Mouse (Mus musculus) cerebellum, postnatal 14 days (tissue): ENCODE results near the gene Rad51c.
"Not testable (repeated sequence)": the region's sequence is repeated elsewhere in the genome, so short reads cannot be mapped to it uniquely, and the experiment has no call there.

ENCODE experiments used
- DNase-seq, 2 experiments: peaks; one replicate each; pipeline ENCODE4 v3.0.0; 2021; ENCODE audit warnings: mixed read lengths in 2 of 2

Gene Rad51c

DNA sequence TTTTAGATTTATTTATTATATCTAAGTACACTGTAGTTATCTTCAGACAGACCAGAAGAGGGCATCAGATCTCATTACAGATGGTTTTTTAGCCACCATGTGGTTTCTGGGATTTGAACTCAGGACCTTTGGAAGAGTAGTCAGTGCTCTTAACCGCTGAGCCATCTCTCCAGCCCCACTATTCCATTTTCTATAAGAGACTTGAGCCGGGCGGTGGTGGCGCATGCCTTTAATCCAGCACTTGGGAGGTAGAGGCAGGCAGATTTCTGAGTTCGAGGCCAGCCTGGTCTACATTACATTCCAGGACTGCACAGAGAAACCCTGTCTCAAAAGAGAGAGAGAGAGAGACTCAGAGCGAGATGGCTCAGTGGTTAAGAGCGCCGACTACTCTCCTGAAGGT lies 27.1 kb upstream of the Rad51c start:
- DNase-seq = not testable (repeated sequence)

DNA sequence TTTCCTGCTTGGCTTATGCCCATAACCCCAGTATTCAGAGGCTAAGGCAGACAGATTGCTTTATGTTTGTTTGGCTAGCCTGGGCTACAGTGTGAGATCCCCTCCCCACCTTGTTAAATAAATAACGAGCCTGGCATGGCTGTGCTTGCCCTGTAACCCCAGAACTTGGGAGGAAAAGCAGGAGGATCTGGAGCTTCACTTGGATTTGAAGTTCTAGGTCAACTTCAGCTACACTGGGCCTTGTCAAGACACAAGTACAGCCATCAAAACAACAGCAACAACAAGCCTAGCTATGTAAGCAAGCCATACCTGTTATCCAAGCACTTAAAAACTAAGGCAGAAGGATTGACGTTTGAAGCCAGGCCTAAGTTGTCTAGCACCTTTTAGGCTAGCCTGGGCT lies 25.6 kb upstream of the Rad51c start:
- DNase-seq = no peak

DNA sequence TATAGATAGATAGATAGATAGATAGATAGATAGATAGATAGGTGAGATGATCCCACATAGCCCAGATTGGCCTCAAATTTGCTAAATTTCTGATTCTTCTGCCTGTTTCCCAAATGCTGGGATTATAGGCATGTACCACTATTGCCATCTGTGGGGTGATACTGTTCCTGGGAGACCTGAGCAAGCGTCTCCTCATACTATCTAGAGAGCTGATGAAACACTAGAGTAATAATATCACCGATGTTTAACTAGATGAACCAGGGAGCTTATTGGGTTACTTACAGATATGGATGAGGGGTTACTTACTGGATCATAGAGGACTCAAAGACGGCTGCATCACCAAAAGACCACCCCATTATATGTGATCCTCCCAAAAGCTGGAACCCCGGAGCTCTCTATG lies 24.6 kb upstream of the Rad51c start:
- DNase-seq = no peak

DNA sequence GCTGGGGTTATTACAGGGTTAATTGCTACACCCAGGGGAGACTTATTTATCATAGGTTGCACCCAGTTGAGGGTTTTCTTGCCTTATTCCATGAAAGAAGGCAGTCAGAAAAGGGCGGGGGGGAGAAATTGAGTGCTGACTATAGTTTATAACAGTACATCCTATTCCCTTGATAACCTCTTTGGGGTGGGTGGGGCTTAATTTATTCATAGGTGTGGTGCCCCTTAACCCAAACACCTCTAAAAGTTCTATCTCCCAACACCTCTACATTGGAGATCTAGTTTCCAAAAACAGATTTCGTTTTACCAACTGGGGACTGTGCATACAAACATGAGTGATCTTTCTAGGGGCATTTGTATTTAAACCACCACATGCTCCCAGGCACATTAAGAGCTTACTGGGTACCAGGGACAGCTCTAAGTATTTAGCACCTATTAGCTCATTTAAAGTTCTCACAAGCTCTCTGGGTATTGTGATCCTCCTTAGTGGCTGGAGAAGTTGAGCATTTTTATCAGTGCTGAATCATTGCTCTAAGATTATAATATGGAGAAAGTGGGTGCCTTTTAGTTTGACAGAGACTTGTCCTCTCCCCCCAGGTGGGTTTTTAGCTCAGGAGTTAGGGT lies 23.4 kb upstream of the Rad51c start:
- DNase-seq = no peak

DNA sequence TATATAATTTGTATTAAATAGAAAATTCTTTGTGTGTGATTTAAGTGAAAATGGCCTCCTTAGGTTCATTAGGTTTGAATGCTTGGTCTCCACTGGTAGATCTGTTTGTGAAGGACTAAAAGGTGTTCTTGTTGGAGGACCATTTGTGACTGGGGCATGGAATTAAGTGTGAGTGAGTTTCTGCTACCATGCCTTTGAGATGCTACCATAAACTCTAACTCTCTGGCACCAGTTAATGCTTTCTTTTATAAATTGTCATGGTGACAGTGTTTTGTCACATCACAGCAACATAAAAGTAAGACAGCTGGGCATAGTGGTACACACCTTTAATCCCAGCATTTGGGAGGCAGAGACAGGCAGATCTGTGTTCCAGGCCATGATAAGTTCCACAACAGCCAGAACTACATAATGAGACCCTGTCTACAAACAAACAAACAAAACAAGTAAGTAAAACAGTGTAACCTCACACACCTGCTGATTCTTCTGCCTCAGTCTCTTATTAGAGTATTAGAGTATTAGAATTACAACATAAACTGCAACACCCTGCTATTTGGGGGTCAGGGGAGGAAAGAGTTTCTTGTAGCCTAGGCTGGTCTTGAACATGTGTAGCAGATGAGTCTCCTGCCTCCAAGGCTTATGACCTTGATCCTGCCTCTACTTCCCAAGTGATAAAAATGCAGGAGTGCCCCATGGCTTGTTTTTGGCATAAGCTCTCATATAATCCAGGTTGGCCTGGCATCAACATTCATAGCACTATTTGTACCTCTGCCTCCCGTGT lies 22.7 kb upstream of the Rad51c start:
- no peak for DNase-seq

DNA sequence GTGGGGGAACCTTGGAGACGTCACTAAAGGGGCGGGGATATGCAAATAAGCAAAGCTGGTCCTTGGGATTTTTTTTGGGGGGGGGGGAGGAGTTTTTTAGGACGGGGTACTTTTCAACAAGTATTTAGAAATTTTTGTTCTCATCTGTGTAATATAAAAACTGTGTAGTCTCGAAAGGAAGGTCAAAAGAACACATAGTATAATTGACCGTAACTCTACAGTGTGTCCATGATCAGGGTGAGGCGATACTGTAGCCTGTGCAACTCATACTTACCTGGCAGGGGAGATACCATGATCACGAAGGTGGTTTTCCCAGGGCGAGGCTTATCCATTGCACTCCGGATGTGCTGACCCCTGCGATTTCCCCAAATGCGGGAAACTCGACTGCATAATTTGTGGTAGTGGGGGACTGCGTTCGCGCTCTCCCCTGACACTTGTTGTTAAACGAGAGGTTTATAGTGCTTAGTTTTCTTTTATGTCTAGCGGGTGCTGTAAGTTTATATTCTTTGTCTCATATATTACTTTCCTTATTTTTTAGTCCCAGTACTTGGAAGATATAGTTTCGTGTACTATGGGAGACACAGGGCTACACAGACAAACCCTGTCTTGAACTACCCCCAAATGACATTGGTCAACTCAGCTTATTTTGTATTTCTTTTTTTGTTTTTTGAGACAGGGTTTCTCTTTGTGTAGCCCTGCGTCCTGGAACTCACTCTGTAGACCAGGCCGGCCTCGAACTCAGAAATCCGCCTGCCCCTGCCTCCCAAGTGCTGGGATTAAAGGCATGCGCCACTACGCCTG lies 21.9 kb upstream of the Rad51c start:
- peak; percentile 85 to 87 for DNase-seq

DNA sequence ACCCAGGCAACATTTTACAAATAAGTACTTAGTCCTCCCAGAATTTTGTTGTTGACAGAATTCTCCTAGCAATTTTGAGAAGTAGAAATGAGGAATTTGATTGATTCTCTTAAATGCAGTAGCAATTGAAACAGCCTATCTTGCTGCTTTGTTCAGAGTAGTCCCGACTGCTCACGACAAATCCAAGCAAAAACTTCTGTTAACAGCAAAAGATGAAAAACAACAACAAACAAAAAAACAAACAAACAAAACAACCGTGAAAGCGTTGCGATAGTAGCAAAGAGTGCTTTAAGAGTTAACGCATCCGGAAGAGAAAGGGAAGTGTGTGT lies 21.3 kb upstream of the Rad51c start:
- DNase-seq = no peak

DNA sequence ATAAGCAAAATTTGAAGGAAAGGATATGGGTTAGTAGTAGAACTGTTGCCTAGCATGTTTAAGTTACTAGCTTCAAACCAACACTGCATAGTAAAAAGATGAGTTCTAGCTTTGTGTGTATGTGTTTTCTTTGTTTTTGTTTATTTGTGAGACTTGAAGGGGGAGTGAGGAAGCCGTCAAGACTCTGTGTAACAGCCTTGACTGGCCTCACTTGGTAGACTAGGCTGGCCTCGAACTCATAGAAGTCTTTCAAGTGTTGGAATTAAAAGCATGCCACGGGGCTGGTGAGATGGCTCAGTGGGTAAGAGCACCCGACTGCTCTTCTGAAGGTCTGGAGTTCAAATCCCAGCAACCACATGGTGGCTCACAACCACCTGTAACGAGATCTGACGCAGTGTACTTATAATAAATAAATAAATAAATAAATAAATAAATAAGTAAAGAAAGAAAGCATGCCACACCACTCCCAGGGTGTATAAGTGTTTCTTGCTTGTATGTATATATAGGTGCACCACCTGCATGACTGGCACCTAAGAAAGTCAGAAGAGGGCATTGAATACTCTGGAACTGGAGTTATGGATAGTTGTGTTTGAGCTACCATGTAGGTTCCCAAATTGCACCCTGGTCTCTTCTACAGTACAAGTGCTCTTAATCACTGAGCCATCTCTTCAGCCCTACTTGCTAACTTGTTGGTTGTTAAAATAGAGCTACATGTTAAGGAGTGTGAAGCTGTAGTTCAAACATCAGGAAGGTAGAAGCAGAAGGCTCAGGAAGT lies 19.0 kb upstream of the Rad51c start:
- no peak for DNase-seq

DNA sequence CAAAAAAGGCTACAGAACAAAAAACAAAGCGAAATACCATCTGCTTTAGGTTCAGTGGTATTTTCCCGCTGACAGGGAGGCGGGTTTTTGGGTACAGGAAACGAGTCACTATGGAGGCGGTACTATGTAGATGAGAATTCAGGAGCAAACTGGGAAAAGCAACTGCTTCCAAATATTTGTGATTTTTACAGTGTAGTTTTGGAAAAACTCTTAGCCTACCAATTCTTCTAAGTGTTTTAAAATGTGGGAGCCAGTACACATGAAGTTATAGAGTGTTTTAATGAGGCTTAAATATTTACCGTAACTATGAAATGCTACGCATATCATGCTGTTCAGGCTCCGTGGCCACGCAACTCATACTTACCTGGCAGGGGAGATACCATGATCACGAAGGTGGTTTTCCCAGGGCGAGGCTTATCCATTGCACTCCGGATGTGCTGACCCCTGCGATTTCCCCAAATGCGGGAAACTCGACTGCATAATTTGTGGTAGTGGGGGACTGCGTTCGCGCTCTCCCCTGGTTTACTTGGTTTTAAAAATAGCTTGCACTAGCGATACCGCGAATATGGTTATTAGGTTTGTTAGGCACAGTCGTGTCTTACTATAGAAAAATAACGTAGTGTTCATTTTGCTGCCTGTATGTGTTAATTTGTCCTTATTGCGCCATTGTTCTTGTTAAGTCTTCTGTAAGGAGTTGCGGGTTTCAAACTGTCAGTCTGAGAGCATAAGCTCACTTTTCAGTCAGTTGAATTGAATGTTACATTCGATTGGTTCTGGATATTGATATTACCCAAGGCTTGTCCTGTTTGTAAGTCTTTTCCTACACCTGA lies 18.0 kb upstream of the Rad51c start:
- peak; percentile 86 to 89 for DNase-seq

DNA sequence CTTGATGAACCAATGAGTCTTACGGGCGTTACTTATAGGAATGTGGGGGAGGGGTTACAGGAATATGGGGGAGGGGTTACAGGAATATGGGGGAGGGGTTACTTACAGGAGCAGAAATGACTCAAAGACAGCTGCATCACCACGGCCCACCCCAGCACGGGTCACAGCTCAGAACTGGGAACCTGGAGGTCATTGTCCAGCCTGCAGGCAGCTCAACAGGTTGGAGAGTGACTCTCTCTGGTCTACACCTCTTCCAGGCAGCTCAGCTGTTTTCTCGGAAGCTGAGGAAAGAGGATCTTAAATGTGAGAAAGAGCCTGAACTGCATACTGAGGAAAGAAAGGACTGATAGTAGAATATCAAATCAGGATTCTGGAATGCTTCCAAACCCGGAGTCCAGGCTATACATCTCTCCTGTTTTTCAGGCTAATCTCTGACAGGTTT lies 17.0 kb upstream of the Rad51c start:
- peak; percentile 33 to 34 for DNase-seq

DNA sequence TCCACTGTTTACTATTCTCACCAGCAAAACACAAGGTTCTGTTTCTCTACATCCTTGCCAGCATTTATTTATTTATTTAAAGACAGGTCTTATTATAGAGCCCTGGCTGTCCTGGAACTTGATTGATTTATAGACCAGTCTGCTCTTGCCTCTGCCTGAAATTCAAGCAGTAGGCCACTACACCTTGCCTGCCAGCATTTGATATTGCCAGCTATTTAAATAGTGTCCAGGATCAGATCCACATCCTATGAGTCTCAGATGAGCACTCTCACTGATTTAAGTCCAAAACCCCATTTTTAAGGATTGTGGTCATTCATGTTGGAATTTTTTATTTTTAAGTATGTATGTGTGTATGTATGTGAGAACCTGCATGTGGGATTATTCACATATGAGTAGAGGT lies 16.1 kb upstream of the Rad51c start:
- no peak for DNase-seq

DNA sequence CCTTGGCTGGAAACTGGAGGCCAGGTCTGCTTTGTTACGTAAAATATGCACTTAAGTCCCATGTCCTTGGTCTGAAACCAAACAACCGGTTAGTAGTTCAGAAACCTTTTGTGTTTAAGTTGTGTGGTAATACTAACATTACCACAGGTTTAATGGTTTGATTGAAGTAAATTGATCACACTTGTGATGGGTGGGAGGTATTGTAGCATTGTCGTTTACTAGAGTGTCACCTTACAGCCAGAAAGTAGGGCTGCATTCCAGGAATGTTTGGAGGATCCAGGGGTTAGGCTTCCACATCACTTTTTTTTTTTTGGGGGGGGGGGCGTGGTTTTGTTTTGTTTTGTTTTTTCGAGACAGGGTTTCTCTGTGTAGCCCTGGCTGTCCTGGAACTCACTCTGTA lies 11.4 kb upstream of the Rad51c start:
- no peak for DNase-seq

DNA sequence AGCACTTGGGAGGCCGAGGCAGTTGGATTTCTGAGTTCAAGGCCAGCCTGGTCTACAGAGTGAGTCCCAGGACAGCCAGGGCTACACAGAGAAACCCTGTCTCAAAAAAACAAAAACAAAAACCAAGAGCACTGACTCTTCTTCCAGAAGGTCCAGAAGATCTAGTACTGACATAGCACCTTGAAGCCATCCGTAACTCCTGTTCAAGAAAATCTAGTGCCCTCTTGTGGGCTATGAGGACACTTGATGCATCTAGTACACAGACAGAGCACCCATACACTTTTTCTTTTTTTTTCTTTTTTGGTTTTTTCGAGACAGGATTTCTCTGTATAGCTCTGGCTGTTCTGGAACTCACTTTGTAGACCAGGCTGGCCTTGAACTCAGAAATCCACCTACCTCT lies 8.7 kb upstream of the Rad51c start:
- not testable (repeated sequence) for DNase-seq

DNA sequence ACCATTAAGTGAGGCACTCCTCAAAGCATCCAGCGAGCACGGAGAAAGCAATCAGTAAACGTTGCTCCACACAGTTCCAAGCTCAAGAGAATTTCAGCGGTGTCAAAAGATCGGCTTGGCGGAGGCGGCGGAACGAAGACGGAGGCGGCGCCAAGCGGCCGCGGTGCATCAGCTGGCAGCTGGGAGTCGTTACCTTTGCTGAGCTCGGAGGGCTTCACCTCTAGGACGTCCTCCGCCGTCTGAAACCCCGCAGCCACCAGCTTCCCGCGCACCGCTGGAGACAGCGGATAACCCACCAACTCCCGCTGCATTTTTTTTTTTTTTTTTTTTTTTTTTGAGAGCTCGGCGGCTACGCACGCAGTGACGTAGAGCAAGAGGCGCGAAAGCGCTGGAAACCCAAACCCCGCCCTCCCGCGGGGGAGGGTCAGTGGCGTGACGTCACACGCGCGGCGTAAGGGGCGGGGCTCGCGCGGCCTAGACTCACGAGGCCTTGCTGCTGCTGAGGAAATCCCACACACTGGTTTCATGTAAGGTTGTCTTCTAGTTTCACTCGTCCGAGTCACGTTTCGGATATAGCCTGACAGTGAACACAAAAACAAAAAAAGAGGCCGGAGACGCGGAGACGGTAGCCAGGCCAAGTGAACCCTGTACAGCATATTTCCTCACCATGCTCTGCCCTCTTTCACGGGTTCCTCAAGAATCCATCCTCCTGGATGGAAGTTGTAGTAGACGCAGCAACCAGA lies 472 bp downstream of the Rad51c start:
- DNase-seq = peak; percentile 99

DNA sequence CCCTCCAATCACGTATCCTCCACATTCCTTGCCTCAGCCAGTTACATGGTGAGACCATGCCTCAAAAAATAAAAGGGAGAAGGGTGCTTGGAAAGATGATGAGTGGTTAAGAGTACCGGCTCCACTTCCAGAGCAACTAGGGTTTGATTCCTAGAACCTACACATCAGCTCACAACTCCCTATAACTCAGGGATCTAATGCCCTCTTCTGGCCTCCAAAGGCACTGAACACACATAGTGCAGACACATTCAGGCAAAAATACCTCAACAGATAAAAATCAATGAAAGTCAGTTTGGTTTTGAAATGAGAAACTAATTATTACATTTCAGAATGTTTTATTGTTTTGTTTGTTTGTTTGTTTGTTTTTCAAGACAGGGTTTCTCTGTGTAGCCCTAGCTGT lies 6.4 kb downstream of the Rad51c start:
- DNase-seq = no peak

DNA sequence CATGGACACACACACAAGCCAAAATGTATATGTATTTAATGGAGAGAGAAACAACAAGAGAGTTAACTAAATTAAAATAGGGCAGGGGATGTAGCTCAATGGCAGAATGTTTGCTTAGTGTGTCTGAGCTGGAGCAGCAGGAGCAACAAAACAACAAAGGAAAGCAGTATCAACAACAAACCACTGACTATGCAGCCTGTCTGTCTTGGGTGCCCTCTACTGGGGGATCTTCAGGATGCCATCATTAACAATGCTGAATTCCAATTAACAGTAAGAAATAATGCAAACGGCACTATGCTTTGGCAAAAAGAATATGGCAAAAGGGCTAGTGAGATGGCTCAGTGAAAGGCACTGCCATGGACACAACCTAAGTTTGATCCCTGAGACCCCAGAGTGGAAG lies 10.9 kb downstream of the Rad51c start:
- DNase-seq = peak; percentile 68 to 69

DNA sequence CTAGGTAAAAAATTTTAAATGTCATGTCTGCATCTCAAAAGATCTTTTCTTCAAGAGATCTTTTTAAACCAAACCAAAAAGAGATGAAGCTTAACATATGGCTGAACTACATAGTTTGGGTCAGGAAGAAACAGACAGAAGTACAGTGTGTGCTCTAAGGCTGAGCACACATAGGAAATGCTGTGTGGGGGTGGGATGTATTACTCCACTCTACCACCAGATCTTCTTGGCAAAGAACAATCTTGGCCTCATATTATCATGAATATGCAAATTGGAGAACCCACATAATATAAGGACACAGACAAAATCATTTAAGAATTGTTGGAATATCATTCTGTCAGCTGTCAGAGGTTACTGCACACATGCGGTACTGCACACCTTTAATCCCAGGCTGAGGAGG lies 19.1 kb downstream of the Rad51c start:
- DNase-seq = no peak

DNA sequence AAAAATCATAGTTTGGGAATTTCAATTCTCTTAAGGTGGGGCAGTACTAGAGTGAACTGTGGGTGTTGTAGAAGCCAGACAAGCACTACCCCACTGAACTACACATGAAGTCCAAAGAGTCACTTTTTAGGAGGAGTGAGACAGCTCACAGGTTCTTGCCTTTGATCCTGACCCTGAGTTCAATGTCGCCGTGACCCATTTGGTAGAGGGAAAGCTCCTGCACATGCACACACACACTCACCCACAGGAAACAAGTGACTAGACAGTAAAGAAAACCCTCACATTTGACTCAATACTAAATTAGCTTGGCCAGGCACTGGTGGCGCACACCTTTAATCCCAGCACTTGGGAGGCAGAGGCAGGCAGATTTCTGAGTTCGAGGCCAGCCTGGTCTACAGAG lies 20.2 kb downstream of the Rad51c start:
- no peak for DNase-seq

DNA sequence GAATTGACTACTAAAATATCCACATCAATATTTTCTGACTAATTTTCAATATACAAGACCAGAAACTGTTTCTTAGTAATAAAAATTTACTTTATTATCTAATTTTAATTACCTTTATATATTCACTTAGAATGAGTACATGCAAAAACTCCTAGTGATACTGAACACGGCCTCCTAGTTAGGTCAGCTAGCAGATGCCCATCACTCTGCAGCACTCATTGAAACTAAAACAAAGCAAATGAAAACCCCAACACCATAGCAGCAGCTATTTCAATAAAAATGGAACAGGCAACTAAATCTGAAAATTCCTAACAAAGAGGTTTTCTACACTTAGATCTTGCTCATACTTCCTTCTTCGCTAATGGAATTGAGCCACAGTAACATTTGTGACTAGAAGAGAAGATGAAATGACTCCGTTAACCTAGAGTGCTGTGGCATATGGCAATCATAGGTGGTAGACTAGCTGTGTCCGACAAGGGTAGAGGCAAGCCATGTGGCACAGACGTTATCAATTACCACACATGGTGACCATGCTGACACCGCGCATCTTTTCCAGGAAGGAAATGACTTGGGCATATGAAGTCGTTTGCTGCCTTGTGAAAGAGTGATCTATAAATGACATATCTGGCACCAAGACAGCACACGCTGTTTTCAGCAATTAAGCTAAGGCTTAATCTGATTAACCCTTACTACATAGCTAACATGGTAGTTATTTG lies 36.7 kb downstream of the Rad51c start:
- peak; percentile 70 to 75 for DNase-seq

DNA sequence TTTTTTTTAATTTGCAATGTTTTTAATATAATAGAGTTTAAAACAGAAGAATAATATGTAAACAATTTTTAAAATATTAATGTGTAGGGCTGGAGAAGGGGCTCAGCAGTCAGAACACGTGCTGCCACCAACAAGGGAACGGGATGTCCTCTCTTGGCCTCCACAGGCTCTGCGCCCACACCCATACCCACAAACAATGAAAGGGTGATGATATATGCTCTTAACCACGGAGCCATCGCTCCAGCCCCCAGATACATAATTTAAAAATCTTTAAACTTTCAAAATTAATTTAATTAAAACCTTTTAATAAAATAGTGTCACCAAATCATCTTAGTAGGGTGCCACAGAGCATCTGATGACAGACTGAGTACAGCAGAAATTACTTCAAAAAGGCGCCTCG lies 37.7 kb downstream of the Rad51c start:
- DNase-seq = no peak

DNA sequence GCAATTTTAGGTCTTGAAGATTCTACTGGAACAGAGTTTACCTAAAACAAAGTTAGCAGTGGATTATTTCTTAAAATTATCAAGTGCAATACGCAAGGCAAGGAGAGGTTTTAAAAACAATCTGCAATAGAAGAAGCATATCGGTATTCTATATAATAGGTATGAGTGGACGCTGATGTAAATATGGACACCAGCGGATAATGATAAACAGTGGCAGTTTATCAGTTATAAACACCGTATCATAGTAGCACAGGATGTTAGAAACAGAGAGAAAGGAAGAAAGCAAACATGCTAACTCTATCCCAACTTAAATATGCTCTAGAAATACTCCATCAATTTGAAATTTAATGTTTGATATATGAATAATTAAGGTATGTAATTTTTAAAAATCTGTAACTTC lies 39.6 kb downstream of the Rad51c start:
- no peak for DNase-seq
